Mouse (Mus musculus) c-Kit-positive CD71-positive TER-119-positive erythroid progenitor cells, embryonic 14.5 days (primary cell): ENCODE results near the gene Lyzl6.

Experiments
- DNase-seq: peaks from one replicate; pipeline ENCODE4 v3.0.0-alpha.2; 2013; ENCODE audit warnings: low spot score

Lyzl6 gene

GRCm38 (mm10) chr11:103643211-103643610 lies 4.5 kb upstream of the Lyzl6 start:
- DNase-seq, result no peak

DNA sequence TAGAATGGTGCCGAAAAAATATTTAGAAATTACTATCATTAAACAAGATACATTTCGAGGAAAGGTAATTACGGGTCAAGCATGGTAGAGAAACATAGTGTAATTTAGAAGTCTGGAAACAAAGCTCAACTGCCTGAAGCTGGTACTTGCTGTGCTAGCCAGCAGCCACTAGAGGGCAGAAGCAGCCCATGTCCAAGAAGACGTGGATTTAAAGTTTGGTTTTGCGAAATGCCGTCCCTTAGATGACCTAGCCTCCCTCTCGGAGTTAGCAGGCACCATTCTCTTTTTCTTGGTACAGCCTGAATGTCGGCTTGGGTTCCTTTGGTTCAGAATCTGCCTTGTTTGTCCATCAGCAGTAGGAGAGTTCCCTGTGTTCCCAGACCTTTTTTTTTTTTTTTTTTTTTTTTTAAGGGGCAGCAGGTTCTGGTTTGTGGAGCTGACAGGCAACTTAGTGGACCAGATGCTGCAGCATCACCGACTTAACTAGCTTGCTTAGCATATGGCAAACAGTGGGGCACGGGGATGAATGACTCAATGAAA lies 787 bp upstream of the Lyzl6 start:
- peak; percentile 29 for DNase-seq

- DNase-seq, result no peak
These were observed 2.4 kb downstream of the Lyzl6 start for GRCm38 (mm10) chr11:103636261-103636660.

GRCm38 (mm10) chr11:103635481-103635880 lies 3.2 kb downstream of the Lyzl6 start:
- DNase-seq, result no peak

DNA sequence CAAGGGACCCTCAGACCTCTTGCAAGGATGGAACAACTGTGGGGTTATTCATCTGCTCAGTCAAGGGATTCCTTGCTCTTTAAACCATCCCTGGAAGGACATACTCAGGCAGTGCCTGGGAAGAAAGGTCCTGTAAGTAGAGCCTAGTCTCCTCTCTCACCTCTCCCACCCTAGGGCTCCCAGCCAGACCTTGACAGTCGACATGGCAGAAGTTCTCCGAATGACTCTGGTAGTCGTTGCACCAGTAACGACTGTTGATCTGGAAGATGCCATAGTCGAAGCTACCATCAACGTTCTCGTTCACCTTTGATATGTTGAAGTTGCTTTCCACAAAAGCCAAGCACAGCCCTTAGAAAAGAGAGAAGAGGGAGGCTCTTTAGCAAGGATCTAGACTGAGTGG lies 3.9 kb downstream of the Lyzl6 start:
- DNase-seq, result no peak

- DNase-seq, result no peak
These were observed 11.2 kb downstream of the Lyzl6 start for GRCm38 (mm10) chr11:103627453-103627852.

DNA sequence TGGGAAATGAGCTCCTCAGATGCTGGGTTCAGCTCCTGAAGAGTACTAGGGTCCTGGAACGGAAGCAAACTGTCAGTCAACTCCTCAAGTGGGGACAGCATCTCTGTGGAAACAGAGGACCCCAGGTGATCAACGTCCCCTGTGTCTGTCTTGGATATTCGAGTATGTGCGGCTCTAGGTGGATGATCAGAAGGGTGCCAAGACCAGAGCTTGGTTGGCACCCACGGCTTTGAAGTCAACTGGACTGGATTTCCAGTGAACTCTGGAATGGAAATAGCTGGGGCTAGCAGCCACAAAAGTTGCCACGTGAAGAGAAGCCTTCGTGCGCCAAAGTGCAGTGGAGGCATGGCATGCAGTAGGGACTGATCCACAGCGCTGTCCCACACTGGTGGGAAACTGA lies 17.6 kb downstream of the Lyzl6 start, which contains the start of gene Gm884:
Gm884 (minus strand) TSS at position 101 of the 400 bp plus-strand sequence.
- DNase-seq, result no peak

- DNase-seq, result no peak
These were observed 27.9 kb downstream of the Lyzl6 start for GRCm38 (mm10) chr11:103610772-103611171.

DNA sequence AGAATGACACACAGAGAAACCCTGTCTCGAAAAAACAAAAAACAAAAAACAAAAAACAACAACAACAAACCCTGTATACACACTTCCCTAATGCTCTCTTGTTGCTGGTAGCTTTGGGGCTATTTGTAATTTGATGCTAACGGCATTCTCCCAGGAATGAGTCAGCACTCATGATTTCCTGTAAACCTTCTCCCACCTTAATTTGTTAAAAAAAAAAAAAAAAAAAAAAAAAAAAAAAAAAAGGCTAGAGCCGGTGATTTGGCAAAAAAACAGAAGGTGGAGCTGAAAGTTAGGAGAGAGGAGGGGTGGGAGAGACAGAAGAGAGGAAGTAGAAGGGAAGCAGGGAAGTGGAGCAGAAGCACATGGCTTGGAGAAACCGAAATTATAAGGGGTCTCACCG lies 32.1 kb downstream of the Lyzl6 start:
- DNase-seq, result no peak
